Mouse (Mus musculus): ENCODE data around the gene Ptprt. TPM values are rescaled to one million over a fixed set of nuclear protein-coding genes. Genes with fewer than 3 reads are reported as not detected.

Gene Ptprt
- polyA plus RNA-seq, 1 experiment from 2014 or later: 4.6 TPM

DNA sequence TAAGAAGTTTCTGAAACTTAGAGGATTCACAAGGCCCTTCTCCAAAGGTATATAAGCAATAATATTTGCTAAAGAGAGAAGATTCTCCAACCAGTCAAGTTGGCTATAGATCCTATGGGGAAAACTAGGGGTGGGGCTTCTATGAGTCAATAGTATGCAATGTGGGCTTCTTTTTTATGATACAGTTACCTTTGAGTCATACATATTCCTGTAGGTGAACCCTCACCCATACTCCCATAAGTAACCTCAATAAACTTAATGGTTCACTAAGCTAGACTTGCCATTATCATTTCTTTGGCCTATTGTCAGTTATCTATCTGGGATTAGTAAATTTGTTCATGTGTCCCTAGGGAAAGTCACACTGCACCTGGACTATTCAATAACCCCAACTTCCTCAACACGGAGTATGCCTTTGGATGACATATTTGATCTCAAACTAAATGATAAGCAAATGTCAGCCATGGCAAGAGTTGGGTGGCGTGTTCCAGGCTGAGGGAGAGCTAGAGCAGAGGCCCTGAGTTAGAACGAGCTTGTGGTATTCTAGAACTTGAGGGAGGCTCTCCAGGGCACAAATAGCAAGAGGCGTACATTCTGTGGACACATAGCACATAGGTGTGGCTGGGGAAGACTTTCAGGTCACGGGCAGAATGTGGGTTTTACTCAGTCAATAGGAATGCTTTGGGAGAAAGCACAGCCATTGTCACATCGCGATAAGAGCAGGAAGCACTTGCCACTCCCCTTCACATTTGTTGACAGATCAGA, 1067.4 kb downstream of the Ptprt start:
- Histone ChIP-seq H3K9ac (ENCODE audit: low read depth, low read length) (no peak overlapping the region), H3K27ac (ENCODE audit: low read depth, low read length) (no peak overlapping the region), H3K4me1 (ENCODE audit: control insufficient read depth, insufficient read depth, low read length) (no peaks in the 10 kb centered on the region), H3K27me3 (ENCODE audit: control insufficient read depth, insufficient read depth, low read length) (no peaks in the 10 kb centered on the region), H3K36me3 (ENCODE audit: control insufficient read depth, insufficient read depth, low read length) (no peaks in the 10 kb centered on the region), H3K9me3 (ENCODE audit: control insufficient read depth, low read length) (no peaks in the 10 kb centered on the region), H3K4me3 (ENCODE audit: low read length) (no peak overlapping the region), H3K4me2 (replicated peaks; ENCODE audit: low read depth, low read length) (no peak overlapping the region)
- WGBS: 89% methylated on average over 7 of the region's 7 CpGs
- ATAC-seq (ENCODE audit: low FRiP score, low TSS enrichment): no peak

DNA sequence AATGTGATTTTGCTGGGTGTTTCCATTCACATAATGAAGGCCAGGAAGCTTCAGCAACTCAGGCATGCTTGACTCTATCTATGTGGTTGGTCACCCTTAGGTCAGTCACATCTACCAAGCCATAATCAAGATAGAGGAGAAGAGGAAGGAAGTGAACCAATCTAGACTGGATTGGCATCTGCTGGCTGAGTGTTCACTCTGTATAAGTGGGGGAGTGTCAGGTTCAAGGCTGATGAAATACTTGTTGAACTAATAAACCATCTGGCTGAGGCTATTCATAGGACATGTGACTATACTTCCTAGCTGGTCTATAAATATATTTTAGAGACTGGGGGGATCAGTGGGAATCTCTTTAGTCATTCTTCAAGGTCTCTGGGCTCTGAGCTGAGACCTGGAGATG, 1086.5 kb downstream of the Ptprt start:
- no peak overlapping the region for H3K4me2 ChIP-seq (replicated peaks; ENCODE audit: low read depth, low read length)
- H3K27ac ChIP-seq (ENCODE audit: low read depth, low read length): no peak overlapping the region
- no peak overlapping the region for H3K4me3 ChIP-seq (ENCODE audit: low read length)
- H3K36me3 ChIP-seq (ENCODE audit: control insufficient read depth, insufficient read depth, low read length): no peaks in the 10 kb centered on the region
- H3K9me3 ChIP-seq (ENCODE audit: control insufficient read depth, low read length): no peaks in the 10 kb centered on the region
- no peaks in the 10 kb centered on the region for H3K4me1 ChIP-seq (ENCODE audit: control insufficient read depth, insufficient read depth, low read length)
- no peaks in the 10 kb centered on the region for H3K27me3 ChIP-seq (ENCODE audit: control insufficient read depth, insufficient read depth, low read length)
- no peak for ATAC-seq (ENCODE audit: low FRiP score, low TSS enrichment)
- no peak overlapping the region for H3K9ac ChIP-seq (ENCODE audit: low read depth, low read length)

DNA sequence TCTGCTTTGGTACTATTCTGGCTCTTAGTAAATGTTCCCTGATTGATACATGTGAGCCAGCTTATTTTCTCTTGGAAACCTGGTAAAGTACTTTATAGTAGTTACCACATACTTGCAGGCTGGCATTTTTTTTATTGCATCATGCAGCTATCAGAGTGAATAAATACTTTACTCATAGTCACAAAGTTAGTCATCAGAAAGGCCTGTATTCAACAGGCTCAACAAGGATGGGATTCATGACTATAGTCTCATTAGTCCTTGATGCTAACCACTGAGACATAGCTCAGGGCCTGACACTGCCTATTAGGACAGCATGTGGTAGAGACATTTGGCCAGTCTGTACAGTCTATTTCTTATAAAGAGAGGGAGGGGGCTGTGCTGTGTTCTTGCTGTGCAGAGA, 1088.7 kb downstream of the Ptprt start:
- Histone ChIP-seq H3K27me3 (ENCODE audit: control insufficient read depth, insufficient read depth, low read length) (no peaks in the 10 kb centered on the region), H3K4me1 (ENCODE audit: control insufficient read depth, insufficient read depth, low read length) (no peaks in the 10 kb centered on the region), H3K9ac (ENCODE audit: low read depth, low read length) (no peak overlapping the region), H3K4me3 (ENCODE audit: low read length) (no peak overlapping the region), H3K4me2 (replicated peaks; ENCODE audit: low read depth, low read length) (no peak overlapping the region), H3K9me3 (ENCODE audit: control insufficient read depth, low read length) (no peaks in the 10 kb centered on the region), H3K36me3 (ENCODE audit: control insufficient read depth, insufficient read depth, low read length) (no peaks in the 10 kb centered on the region), H3K27ac (ENCODE audit: low read depth, low read length) (no peak overlapping the region)
- no peak for ATAC-seq (ENCODE audit: low FRiP score, low TSS enrichment)

DNA sequence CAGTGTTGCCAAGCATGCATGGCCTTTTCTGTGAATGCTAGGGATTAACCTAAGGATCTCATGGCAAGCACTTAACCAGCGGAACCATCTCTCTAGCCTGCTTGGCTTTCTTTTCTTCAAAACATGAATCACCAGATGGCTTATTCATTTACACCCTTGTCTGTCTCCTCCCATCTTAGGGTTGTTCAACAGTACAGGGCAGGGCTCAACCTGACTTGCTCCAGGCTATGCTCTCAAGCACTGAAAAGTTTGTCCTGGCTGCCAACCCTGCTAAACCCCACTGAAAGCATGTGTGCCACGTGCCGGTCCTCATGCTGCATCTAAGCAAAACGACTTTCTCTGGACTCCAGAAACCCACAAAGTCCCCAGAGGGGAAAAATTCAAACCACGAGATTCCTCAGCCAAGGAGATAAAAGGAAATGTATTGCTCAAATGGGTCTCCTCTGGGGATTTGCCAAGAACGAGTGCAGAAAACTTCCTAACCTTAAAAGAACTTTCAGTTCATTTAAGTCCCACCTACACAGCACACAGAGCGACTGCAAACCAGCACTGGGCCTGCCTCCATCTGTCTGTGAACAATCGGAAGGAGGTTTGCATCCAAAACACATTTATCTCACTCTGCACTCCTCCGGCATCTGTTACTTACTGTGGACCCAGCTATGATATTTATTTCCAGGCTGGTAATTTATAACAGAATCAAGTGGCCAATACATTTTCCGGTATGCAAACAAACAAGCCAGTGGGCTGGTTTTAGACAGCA, 1090.5 kb downstream of the Ptprt start:
- Histone ChIP-seq H3K9ac (ENCODE audit: low read depth, low read length) (no peak overlapping the region), H3K9me3 (ENCODE audit: control insufficient read depth, low read length) (no peaks in the 10 kb centered on the region), H3K36me3 (ENCODE audit: control insufficient read depth, insufficient read depth, low read length) (no peaks in the 10 kb centered on the region), H3K4me1 (ENCODE audit: control insufficient read depth, insufficient read depth, low read length) (no peaks in the 10 kb centered on the region), H3K4me2 (replicated peaks; ENCODE audit: low read depth, low read length) (no peak overlapping the region), H3K4me3 (ENCODE audit: low read length) (no peak overlapping the region), H3K27ac (ENCODE audit: low read depth, low read length) (no peak overlapping the region), H3K27me3 (ENCODE audit: control insufficient read depth, insufficient read depth, low read length) (no peaks in the 10 kb centered on the region)
- WGBS: 68% methylated on average over 10 of the region's 10 CpGs
- ATAC-seq (ENCODE audit: low FRiP score, low TSS enrichment): no peak

DNA sequence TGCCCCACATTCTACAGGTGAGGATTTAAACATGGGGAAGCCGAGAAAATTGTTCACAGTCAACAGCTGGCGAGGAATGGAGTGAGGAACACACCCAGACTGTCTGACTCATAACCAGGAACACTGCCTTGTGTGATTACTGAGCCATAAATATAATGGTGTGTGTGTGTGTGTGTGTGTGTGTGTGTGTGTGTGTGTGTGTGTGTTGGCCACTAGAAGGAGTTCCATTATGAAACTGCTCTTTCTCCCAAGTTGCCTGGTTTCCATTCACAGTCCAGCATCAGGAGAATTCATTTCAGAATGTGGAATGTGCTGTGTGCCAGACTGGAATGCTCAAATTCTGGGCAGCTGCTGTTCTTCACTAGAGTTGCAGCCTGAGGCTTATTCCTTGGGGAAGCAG, 1099.4 kb downstream of the Ptprt start:
- Histone ChIP-seq H3K27ac (ENCODE audit: low read depth, low read length) (no peak overlapping the region), H3K36me3 (ENCODE audit: control insufficient read depth, insufficient read depth, low read length) (no peaks in the 10 kb centered on the region), H3K9ac (ENCODE audit: low read depth, low read length) (no peak overlapping the region), H3K27me3 (ENCODE audit: control insufficient read depth, insufficient read depth, low read length) (no peaks in the 10 kb centered on the region), H3K4me2 (replicated peaks; ENCODE audit: low read depth, low read length) (no peak overlapping the region), H3K9me3 (ENCODE audit: control insufficient read depth, low read length) (no peaks in the 10 kb centered on the region), H3K4me3 (ENCODE audit: low read length) (no peak overlapping the region), H3K4me1 (ENCODE audit: control insufficient read depth, insufficient read depth, low read length) (no peaks in the 10 kb centered on the region)
- WGBS: 71% methylated on average over 2 of the region's 2 CpGs
- ATAC-seq (ENCODE audit: low FRiP score, low TSS enrichment): no peak

DNA sequence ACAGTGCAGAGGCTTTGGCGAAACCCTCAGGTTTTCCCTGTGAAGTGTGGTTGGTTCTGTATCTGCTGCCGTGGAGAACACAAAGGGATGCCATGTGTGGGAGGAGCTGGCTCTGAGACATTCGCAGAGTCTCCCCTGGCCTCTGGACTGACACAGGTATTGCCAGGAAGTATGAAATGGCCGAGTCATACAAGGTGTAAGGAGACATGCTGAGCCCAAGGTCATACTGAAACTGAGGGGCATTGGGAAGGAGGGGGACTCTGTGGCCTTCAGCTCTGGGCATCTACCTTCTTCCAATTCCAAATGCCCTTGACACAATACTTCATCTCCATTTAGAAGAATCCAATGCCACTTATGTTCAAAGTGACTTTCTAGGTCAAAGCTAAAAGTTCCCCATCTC, 1103.1 kb downstream of the Ptprt start:
- 72% methylated on average over 4 of the region's 4 CpGs for WGBS
- no peak overlapping the region for H3K27ac ChIP-seq (ENCODE audit: low read depth, low read length)
- H3K9me3 ChIP-seq (ENCODE audit: control insufficient read depth, low read length): no peaks in the 10 kb centered on the region
- no peaks in the 10 kb centered on the region for H3K27me3 ChIP-seq (ENCODE audit: control insufficient read depth, insufficient read depth, low read length)
- H3K9ac ChIP-seq (ENCODE audit: low read depth, low read length): no peak overlapping the region
- H3K4me2 ChIP-seq (replicated peaks; ENCODE audit: low read depth, low read length): no peak overlapping the region
- no peak for ATAC-seq (ENCODE audit: low FRiP score, low TSS enrichment)
- H3K4me1 ChIP-seq (ENCODE audit: control insufficient read depth, insufficient read depth, low read length): no peaks in the 10 kb centered on the region
- H3K36me3 ChIP-seq (ENCODE audit: control insufficient read depth, insufficient read depth, low read length): no peaks in the 10 kb centered on the region
- H3K4me3 ChIP-seq (ENCODE audit: low read length): no peak overlapping the region

DNA sequence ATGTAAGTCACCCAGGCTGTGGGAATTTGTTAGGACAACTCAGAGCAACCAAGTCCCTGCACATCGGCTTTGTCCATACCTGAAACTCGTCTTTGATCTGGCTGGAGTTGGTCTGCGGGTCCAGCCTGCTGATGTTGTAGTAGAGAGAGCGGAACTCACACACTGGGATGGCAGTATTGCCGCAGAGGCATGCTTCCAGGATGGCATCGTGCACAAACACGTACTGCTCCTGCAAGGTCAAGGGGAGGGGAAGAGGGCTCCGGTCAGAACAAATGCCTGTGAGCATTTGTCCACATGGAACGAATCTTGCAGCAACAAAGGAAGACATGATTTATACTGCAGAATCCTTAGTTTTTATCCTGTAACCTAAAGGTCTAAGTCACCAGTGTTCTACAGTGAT, 1107.3 kb downstream of the Ptprt start:
- H3K9me3 ChIP-seq (ENCODE audit: control insufficient read depth, low read length): no peaks in the 10 kb centered on the region
- no peaks in the 10 kb centered on the region for H3K4me1 ChIP-seq (ENCODE audit: control insufficient read depth, insufficient read depth, low read length)
- no peak overlapping the region for H3K27ac ChIP-seq (ENCODE audit: low read depth, low read length)
- WGBS: 66% methylated on average over 9 of the region's 9 CpGs
- H3K36me3 ChIP-seq (ENCODE audit: control insufficient read depth, insufficient read depth, low read length): no peaks in the 10 kb centered on the region
- H3K4me2 ChIP-seq (replicated peaks; ENCODE audit: low read depth, low read length): no peak overlapping the region
- no peak for ATAC-seq (ENCODE audit: low FRiP score, low TSS enrichment)
- no peak overlapping the region for H3K4me3 ChIP-seq (ENCODE audit: low read length)
- no peak overlapping the region for H3K9ac ChIP-seq (ENCODE audit: low read depth, low read length)
- H3K27me3 ChIP-seq (ENCODE audit: control insufficient read depth, insufficient read depth, low read length): no peaks in the 10 kb centered on the region

DNA sequence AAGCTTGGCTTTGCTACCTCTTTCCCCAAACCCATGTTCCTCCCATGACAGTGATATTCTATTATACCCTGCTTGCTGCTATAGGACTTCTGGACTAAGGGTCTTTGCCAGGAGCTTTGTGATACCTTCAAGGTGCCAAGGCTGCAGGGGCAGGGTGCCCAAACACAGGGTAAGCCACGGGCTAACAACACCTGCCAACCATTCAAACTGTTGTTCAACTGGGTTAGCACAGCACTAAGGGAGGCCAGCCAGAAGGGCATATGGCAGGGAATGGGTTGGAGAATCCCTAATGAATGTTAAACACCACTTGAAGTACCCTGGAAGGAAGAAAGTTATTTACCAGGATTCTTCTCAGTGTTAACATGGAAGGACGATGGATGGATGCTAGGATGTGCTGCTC, 1108.9 kb downstream of the Ptprt start:
- 85% methylated on average over 2 of the region's 2 CpGs for WGBS
- Histone ChIP-seq H3K36me3 (ENCODE audit: control insufficient read depth, insufficient read depth, low read length) (no peaks in the 10 kb centered on the region), H3K4me2 (replicated peaks; ENCODE audit: low read depth, low read length) (no peak overlapping the region), H3K9me3 (ENCODE audit: control insufficient read depth, low read length) (no peaks in the 10 kb centered on the region), H3K27ac (ENCODE audit: low read depth, low read length) (no peak overlapping the region), H3K9ac (ENCODE audit: low read depth, low read length) (no peak overlapping the region), H3K27me3 (ENCODE audit: control insufficient read depth, insufficient read depth, low read length) (no peaks in the 10 kb centered on the region), H3K4me3 (ENCODE audit: low read length) (no peak overlapping the region), H3K4me1 (ENCODE audit: control insufficient read depth, insufficient read depth, low read length) (no peaks in the 10 kb centered on the region)
- ATAC-seq (ENCODE audit: low FRiP score, low TSS enrichment): no peak

DNA sequence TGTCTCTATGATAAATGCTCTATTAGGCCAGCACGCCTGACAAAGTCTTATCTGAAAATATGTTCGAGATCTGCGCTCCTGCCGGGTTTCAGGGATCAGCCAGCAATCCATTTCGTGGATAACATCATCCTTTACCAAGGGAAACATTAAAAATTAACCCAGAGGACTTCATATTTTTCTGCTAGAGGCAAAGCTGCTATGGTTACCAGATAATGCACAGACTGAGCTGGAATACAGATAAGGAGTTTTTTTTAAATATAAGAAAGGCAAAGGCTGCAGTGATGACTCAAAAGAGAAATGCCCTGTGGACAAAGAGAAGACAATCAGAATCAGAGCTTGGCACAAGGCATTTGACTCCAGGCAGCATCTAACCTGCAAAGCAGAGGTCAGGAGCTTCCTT, 1111.4 kb downstream of the Ptprt start:
- no peak for ATAC-seq (ENCODE audit: low FRiP score, low TSS enrichment)
- no peak overlapping the region for H3K9ac ChIP-seq (ENCODE audit: low read depth, low read length)
- H3K9me3 ChIP-seq (ENCODE audit: control insufficient read depth, low read length): no peaks in the 10 kb centered on the region
- WGBS: 54% methylated on average over 5 of the region's 5 CpGs
- no peak overlapping the region for H3K4me3 ChIP-seq (ENCODE audit: low read length)
- no peaks in the 10 kb centered on the region for H3K36me3 ChIP-seq (ENCODE audit: control insufficient read depth, insufficient read depth, low read length)
- no peaks in the 10 kb centered on the region for H3K4me1 ChIP-seq (ENCODE audit: control insufficient read depth, insufficient read depth, low read length)
- no peaks in the 10 kb centered on the region for H3K27me3 ChIP-seq (ENCODE audit: control insufficient read depth, insufficient read depth, low read length)
- H3K27ac ChIP-seq (ENCODE audit: low read depth, low read length): no peak overlapping the region
- H3K4me2 ChIP-seq (replicated peaks; ENCODE audit: low read depth, low read length): no peak overlapping the region

Data from kidney, embryonic 14.5 days (tissue).